Mouse (Mus musculus): ENCODE results near the gene E2f4. TPM values are rescaled to one million over a fixed set of nuclear protein-coding genes. Genes with fewer than 3 reads are reported as not detected.

E2f4 gene
- polyA plus RNA-seq, 1 experiment from 2014 or later = 60.8 TPM

- Histone ChIP-seq H3K36me3 (peaks cover 72% of the 10 kb centered on the region), H3K9ac (no peak overlapping the region), H3K9me3 (replicated peaks) (no peaks in the 10 kb centered on the region), H3K4me3 (no peak overlapping the region), H3K27ac (ENCODE audit: poor library complexity, severe bottlenecking) (no peak overlapping the region), H3K4me1 (replicated peaks) (peaks cover 41% of the 10 kb centered on the region), H3K27me3 (replicated peaks) (no peaks in the 10 kb centered on the region), H3K4me2 (no peak overlapping the region)
- 92% methylated on average over 10 of the region's 10 CpGs for WGBS
- no peak for ATAC-seq (ENCODE audit: insufficient number of reproducible peaks, low FRiP score)
Measured at GRCm38 (mm10) chr8:105308428-105308827, 11.0 kb downstream of the E2f4 start.

DNA sequence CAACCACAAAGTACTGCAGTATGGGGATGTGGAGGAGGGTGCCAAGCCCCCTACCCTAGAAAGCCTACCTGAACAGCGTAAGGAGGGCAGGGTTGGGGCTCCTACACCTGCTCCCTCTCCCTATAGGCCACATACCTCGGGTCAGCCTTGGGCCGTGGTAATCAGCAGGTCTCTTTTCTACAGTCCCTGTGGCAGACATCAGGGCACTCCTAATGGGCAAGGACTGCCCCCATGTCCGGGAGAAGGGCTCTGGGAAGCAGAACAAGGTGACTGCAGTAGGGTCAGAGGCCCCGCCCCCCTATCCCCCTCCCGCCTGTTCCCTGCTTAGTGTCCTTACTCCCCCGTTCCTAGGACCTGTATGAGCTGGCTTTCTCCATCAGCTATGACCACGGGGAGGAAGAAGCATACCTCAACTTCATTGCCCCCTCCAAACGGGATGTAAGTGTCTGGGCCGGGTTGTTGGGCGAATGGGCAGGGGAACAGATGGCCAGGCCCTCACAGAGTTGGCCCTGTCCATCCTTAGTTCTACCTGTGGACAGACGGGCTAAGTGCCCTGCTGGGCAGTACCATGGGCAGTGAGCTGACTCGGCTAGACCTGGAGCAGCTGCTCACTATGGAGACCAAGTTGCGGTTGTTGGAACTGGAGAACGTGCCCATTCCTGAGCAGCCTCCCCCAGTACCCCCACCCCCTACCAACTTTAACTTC is 11.8 kb downstream of the E2f4 start:
- Histone ChIP-seq H3K9me3 (replicated peaks) (no peaks in the 10 kb centered on the region), H3K36me3 (peaks cover 71% of the 10 kb centered on the region), H3K4me1 (replicated peaks) (peaks cover 41% of the 10 kb centered on the region), H3K4me2 (no peak overlapping the region), H3K9ac (no peak overlapping the region), H3K27me3 (replicated peaks) (no peaks in the 10 kb centered on the region), H3K4me3 (no peak overlapping the region), H3K27ac (ENCODE audit: poor library complexity, severe bottlenecking) (no peak overlapping the region)
- no peak for ATAC-seq (ENCODE audit: insufficient number of reproducible peaks, low FRiP score)
- 82% methylated on average over 15 of the region's 15 CpGs for WGBS

- peaks cover 36% of the 10 kb centered on the region for H3K4me1 ChIP-seq (replicated peaks)
- no peak overlapping the region; the same call in 1 of the 2 replicates for H3K9ac ChIP-seq
- 87% methylated on average over 8 of the region's 8 CpGs for WGBS
- ATAC-seq (ENCODE audit: insufficient number of reproducible peaks, low FRiP score) = no peak
- H3K4me3 ChIP-seq = no peak overlapping the region
- H3K27me3 ChIP-seq (replicated peaks) = no peaks in the 10 kb centered on the region
- no peaks in the 10 kb centered on the region for H3K9me3 ChIP-seq (replicated peaks)
- no peak overlapping the region for H3K27ac ChIP-seq (ENCODE audit: poor library complexity, severe bottlenecking)
- no peak overlapping the region for H3K4me2 ChIP-seq
- H3K36me3 ChIP-seq = peaks cover 73% of the 10 kb centered on the region
Measured at GRCm38 (mm10) chr8:105310118-105310517, 12.7 kb downstream of the E2f4 start.

GRCm38 (mm10) chr8:105311718-105312117 is 14.3 kb downstream of the E2f4 start:
- Histone ChIP-seq H3K4me3 (no peak overlapping the region), H3K36me3 (peaks cover 84% of the 10 kb centered on the region), H3K9ac (no peak overlapping the region), H3K27me3 (replicated peaks) (no peaks in the 10 kb centered on the region), H3K4me2 (no peak overlapping the region), H3K9me3 (replicated peaks) (no peaks in the 10 kb centered on the region), H3K4me1 (replicated peaks) (peaks cover 27% of the 10 kb centered on the region), H3K27ac (ENCODE audit: poor library complexity, severe bottlenecking) (no peak overlapping the region)
- 73% methylated on average over 1 of the region's 1 CpGs for WGBS
- ATAC-seq (ENCODE audit: insufficient number of reproducible peaks, low FRiP score) = no peak

DNA sequence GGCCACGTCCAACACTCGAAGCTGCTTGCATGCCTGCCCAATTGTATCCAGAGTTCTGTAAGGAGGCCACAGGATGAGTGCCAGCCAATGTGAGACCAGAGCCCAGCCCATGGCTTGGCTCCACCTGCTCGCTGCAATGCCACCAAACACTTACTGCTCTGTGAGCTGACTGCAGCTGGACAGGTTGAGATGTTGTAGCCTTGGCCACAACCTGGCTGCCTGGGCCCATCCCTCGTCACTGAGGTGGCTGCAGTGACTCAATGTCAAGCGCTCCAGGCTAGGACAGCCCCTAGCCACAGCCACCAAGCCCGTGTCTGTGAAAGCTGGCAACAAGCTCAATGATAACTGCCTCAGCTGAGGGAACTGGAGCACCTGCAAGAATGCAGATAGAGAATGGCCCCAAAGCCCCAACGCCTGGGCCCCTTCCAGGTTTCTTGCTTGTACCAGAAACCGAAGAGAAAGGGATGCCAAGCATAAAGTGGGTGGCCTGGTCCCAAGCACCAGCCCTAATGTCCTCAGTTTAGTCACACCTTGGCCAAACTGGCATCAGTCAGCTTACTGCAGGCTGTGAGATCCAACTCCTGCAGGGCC is 15.5 kb downstream of the E2f4 start:
- Histone ChIP-seq H3K36me3 (peaks cover 76% of the 10 kb centered on the region), H3K4me3 (no peak overlapping the region), H3K27me3 (replicated peaks) (no peaks in the 10 kb centered on the region), H3K9me3 (replicated peaks) (no peaks in the 10 kb centered on the region), H3K27ac (ENCODE audit: poor library complexity, severe bottlenecking) (no peak overlapping the region), H3K9ac (no peak overlapping the region), H3K4me2 (no peak overlapping the region), H3K4me1 (replicated peaks) (peaks cover 25% of the 10 kb centered on the region)
- ATAC-seq (ENCODE audit: insufficient number of reproducible peaks, low FRiP score) = no peak
- WGBS = 86% methylated on average over 8 of the region's 8 CpGs

DNA sequence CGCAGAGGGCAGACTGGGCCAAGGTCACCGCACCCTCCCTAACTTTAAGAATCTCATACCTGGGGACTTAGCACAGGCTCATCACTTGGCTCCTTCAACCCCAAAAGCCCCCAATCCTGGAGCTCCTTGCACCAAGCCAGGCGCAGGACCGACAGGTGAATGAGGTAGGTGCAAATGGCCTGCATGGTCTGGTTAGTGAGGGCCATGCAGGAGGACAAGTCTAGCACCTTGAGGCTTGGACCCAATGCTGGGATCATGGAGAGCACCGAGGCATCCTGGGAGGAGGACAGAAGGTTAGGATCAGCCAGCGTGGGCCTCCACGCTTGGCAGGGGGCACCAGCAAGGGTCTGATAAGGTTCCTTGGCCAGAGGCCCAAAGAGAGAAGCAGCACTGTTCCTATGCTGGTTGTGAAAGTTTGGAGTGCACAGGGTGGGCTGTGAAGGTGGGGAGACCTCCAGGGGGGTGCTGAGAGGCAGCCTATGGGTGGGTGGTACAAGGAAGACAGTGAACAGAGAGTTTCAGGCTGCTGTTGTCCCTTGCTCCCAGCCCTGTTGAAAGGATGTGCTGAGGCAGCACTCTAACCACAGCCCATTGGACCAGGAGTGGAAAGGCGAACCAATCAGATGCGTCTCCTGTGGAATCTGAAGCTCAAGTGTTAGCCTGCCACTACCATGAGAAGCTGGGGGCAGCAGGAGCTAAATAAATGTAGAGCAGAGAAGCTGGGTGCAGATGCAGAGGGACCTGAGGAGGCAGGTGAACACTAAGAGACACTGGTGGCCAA is 16.3 kb downstream of the E2f4 start:
- no peak overlapping the region for H3K9ac ChIP-seq
- no peak; the same call in 1 of the 2 replicates for ATAC-seq (ENCODE audit: insufficient number of reproducible peaks, low FRiP score)
- H3K27me3 ChIP-seq (replicated peaks) = no peaks in the 10 kb centered on the region
- 0 out of 2 replicates have a peak overlapping the region, but pooled peaks have one; percentile 6 for H3K27ac ChIP-seq (ENCODE audit: poor library complexity, severe bottlenecking)
- H3K4me1 ChIP-seq (replicated peaks) = peaks cover 25% of the 10 kb centered on the region
- H3K36me3 ChIP-seq = peaks cover 75% of the 10 kb centered on the region
- WGBS = 65% methylated on average over 9 of the region's 9 CpGs
- H3K4me2 ChIP-seq = no peak overlapping the region
- H3K4me3 ChIP-seq = no peak overlapping the region
- H3K9me3 ChIP-seq (replicated peaks) = no peaks in the 10 kb centered on the region

DNA sequence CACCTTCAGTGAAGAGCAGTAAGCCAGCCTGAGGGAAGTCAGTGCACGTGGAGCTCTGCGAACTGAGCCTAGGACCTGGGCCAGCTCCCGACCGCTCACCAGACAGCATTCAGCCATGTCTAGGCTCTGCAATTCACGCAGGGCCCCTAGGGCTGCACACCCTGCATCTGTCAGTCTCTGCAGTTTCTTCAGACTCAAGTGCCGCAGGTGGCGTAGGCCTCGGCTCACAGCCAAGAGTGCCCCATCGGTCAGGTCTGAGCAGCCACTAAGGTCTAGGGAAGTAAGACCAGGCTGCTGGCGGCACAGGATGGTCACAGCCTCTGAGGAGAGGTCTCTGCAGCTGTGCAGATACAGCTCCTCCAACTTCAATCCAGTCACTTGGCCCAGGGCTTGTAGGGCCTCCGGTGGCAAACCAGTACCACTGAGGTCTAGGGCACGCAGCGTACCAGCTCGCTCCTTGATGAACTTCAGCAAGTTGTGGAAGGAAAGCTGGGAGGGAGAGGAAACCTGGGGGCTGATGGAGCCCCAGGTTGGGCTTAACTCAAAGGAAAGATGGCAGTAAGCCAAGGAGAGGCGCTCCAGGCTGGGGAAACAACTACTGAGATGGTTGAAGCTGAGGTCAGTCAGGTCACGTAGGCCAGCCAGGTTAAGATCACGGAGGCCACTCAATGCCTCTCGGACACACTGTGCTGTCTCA is 17.8 kb downstream of the E2f4 start:
- ATAC-seq (ENCODE audit: insufficient number of reproducible peaks, low FRiP score) = no peak
- no peak overlapping the region for H3K9ac ChIP-seq
- peaks cover 73% of the 10 kb centered on the region for H3K36me3 ChIP-seq
- no peak overlapping the region for H3K4me2 ChIP-seq
- no peak overlapping the region for H3K27ac ChIP-seq (ENCODE audit: poor library complexity, severe bottlenecking)
- peaks cover 25% of the 10 kb centered on the region for H3K4me1 ChIP-seq (replicated peaks)
- no peaks in the 10 kb centered on the region for H3K27me3 ChIP-seq (replicated peaks)
- no peak overlapping the region for H3K4me3 ChIP-seq
- H3K9me3 ChIP-seq (replicated peaks) = no peaks in the 10 kb centered on the region
- 86% methylated on average over 18 of the region's 18 CpGs for WGBS

- 88% methylated on average over 4 of the region's 4 CpGs for WGBS
- no peak overlapping the region for H3K9ac ChIP-seq
- H3K36me3 ChIP-seq = peaks cover 65% of the 10 kb centered on the region
- no peak for ATAC-seq (ENCODE audit: insufficient number of reproducible peaks, low FRiP score)
- no peaks in the 10 kb centered on the region for H3K9me3 ChIP-seq (replicated peaks)
- H3K4me1 ChIP-seq (replicated peaks) = peaks cover 24% of the 10 kb centered on the region
- H3K4me3 ChIP-seq = no peak overlapping the region
- H3K4me2 ChIP-seq = no peak overlapping the region
- no peaks in the 10 kb centered on the region for H3K27me3 ChIP-seq (replicated peaks)
- no peak overlapping the region for H3K27ac ChIP-seq (ENCODE audit: poor library complexity, severe bottlenecking)
Measured at GRCm38 (mm10) chr8:105317941-105318340, 20.5 kb downstream of the E2f4 start.

- Histone ChIP-seq H3K9ac (no peak overlapping the region), H3K27ac (ENCODE audit: poor library complexity, severe bottlenecking) (no peak overlapping the region), H3K36me3 (peaks cover 62% of the 10 kb centered on the region), H3K4me2 (no peak overlapping the region), H3K4me3 (no peak overlapping the region), H3K4me1 (replicated peaks) (peaks cover 16% of the 10 kb centered on the region), H3K27me3 (replicated peaks) (no peaks in the 10 kb centered on the region), H3K9me3 (replicated peaks) (no peaks in the 10 kb centered on the region)
- ATAC-seq (ENCODE audit: insufficient number of reproducible peaks, low FRiP score) = no peak
- 76% methylated on average over 11 of the region's 11 CpGs for WGBS
Measured at GRCm38 (mm10) chr8:105318662-105319190, 21.3 kb downstream of the E2f4 start.

DNA sequence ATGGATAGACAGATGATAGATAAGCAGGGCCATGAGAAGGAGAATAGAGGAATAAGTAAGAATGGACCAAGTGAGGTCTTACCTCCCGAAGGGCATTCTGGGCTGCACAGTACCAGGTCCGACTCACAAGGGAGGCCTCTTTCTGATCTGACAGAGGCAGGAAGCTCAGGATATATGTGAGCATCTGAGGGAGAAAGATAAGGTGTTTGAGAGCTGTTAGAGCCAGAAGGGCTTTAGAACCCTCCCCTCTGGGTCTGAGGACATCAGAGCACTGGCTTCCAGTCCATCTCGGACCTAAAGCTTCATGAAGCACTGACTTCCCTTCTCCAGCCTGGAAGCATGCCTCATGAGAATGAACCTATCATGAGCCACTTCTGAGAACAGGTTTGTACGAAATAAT is 25.7 kb downstream of the E2f4 start:
- Histone ChIP-seq H3K4me2 (no peak overlapping the region), H3K27me3 (replicated peaks) (no peaks in the 10 kb centered on the region), H3K4me1 (replicated peaks) (peaks cover 19% of the 10 kb centered on the region), H3K27ac (ENCODE audit: poor library complexity, severe bottlenecking) (no peak overlapping the region; the same call in 1 of the 2 replicates), H3K9ac (no peak overlapping the region), H3K36me3 (peaks cover 36% of the 10 kb centered on the region), H3K4me3 (no peak overlapping the region), H3K9me3 (replicated peaks) (no peaks in the 10 kb centered on the region)
- 74% methylated on average over 4 of the region's 4 CpGs for WGBS
- ATAC-seq (ENCODE audit: insufficient number of reproducible peaks, low FRiP score) = no peak
